Mouse (Mus musculus) urinary bladder, postnatal 14 days (tissue): ENCODE measurements around the gene Kdm7a.

Experiments
- DNase-seq: peaks from one replicate; pipeline ENCODE4 v3.0.0; 2021; ENCODE audit warnings: low spot score

Kdm7a gene

GRCm38 (mm10) chr6:39205650-39206580 is 674 bp downstream of the Kdm7a start:
- DNase-seq: peak; percentile 41

GRCm38 (mm10) chr6:39205064-39205649 is 1.4 kb downstream of the Kdm7a start:
- DNase-seq: peak; percentile 84

- no peak for DNase-seq
These were observed 2.1 kb downstream of the Kdm7a start for GRCm38 (mm10) chr6:39204444-39204843.

- DNase-seq: no peak
These were observed 3.4 kb downstream of the Kdm7a start for GRCm38 (mm10) chr6:39203236-39203635.

GRCm38 (mm10) chr6:39193006-39193405 is 13.6 kb downstream of the Kdm7a start:
- no peak for DNase-seq

- no peak for DNase-seq
These were observed 15.1 kb downstream of the Kdm7a start for GRCm38 (mm10) chr6:39191518-39191917.

GRCm38 (mm10) chr6:39187227-39187626 is 19.4 kb downstream of the Kdm7a start:
- DNase-seq: no peak

GRCm38 (mm10) chr6:39169089-39169488 is 37.5 kb downstream of the Kdm7a start:
- DNase-seq: no peak

GRCm38 (mm10) chr6:39164891-39165290 is 41.7 kb downstream of the Kdm7a start:
- DNase-seq: no peak

GRCm38 (mm10) chr6:39161975-39162374 is 44.6 kb downstream of the Kdm7a start:
- DNase-seq: no peak

- DNase-seq: no peak
These were observed 60.5 kb downstream of the Kdm7a start for GRCm38 (mm10) chr6:39146041-39146440.

GRCm38 (mm10) chr6:39132556-39132955 is 74.0 kb downstream of the Kdm7a start:
- no peak for DNase-seq

- DNase-seq: no peak
These were observed 75.1 kb downstream of the Kdm7a start for GRCm38 (mm10) chr6:39131480-39131879.

- DNase-seq: no peak
These were observed 81.9 kb downstream of the Kdm7a start for GRCm38 (mm10) chr6:39124719-39125118.

- DNase-seq: no peak
These were observed 85.9 kb downstream of the Kdm7a start for GRCm38 (mm10) chr6:39120685-39121084.

GRCm38 (mm10) chr6:39118456-39118881 is 88.1 kb downstream of the Kdm7a start:
- DNase-seq: peak; percentile 25

GRCm38 (mm10) chr6:39117584-39118455 is 88.8 kb downstream of the Kdm7a start, which contains the start of gene Parp12:
Gene Parp12 (minus strand): TSS chr6:39118349.
- DNase-seq: peak; percentile 85

- DNase-seq: no peak
These were observed 91.2 kb downstream of the Kdm7a start for GRCm38 (mm10) chr6:39115438-39115837.

- DNase-seq: no peak
These were observed 93.4 kb downstream of the Kdm7a start for GRCm38 (mm10) chr6:39113141-39113540.

- no peak for DNase-seq
These were observed 93.9 kb downstream of the Kdm7a start for GRCm38 (mm10) chr6:39112701-39113100.

- DNase-seq: no peak
These were observed 99.8 kb downstream of the Kdm7a start for GRCm38 (mm10) chr6:39106812-39107211.

- DNase-seq: no peak
These were observed 102.0 kb downstream of the Kdm7a start for GRCm38 (mm10) chr6:39104631-39105030.
